Mouse (Mus musculus) kidney, adult 10 weeks (tissue): ENCODE measurements around the gene Cst13. TPM values are rescaled to one million over a fixed set of nuclear protein-coding genes. Genes with fewer than 3 reads are reported as not detected.

Experiments used
- polyA plus RNA-seq: library from polyadenylated mRNA; stranded (reverse); fragments of 350-450 nt; fragmentation: Illumina TruSeq; extraction: RNeasy Lipid Tissue Mini Kit (QIAGEN cat#74804); gene quantifications from one replicate; pipeline ENCODE4 v1.2.3, GENCODE M21; 2014; ENCODE audit warnings: low read depth, low replicate concordance

Gene Cst13
- polyA plus RNA-seq: not detected

GRCm38 (mm10) chr2:148819909-148820308 lies at the start of gene Cst13:
TSS of gene Cst13 (plus strand) at chr2:148820081.

GRCm38 (mm10) chr2:148771397-148771796 lies 48.5 kb upstream of the Cst13 start, which contains the start of gene Cst11:
TSS of gene Cst11 (minus strand) at chr2:148771497.

GRCm38 (mm10) chr2:148781709-148782108 lies 38.2 kb upstream of the Cst13 start, which contains the start of gene 8030411F24Rik:
TSS of gene 8030411F24Rik (plus strand) at chr2:148782009.

GRCm38 (mm10) chr2:148789142-148789541 lies 30.7 kb upstream of the Cst13 start, which contains the start of gene Cst12:
TSS of gene Cst12 (plus strand) at chr2:148789361.

GRCm38 (mm10) chr2:148798485-148798884 lies 21.4 kb upstream of the Cst13 start, which contains the start of gene Cst8:
TSS of gene Cst8 (plus strand) at chr2:148798785.

GRCm38 (mm10) chr2:148834912-148835311 lies 15.0 kb downstream of the Cst13 start, which contains the start of gene Cst9:
TSS of gene Cst9 (plus strand) at chr2:148835147.

GRCm38 (mm10) chr2:148864966-148865365 lies 45.1 kb downstream of the Cst13 start, which contains the start of gene 9230104L09Rik:
TSS of gene 9230104L09Rik (minus strand) at chr2:148865038.

GRCm38 (mm10) chr2:148875335-148875811 lies 55.5 kb downstream of the Cst13 start, which contains the start of gene Cst3:
TSS of gene Cst3 (minus strand) at chr2:148875692.

Other genes with a start within 250 kb of the Cst13 start
- 4.1 TPM for gene Nxt1, start 147.5 kb upstream of the Cst13 start, polyA plus RNA-seq
- 38.2 TPM for gene Gzf1, start 139.1 kb upstream of the Cst13 start, polyA plus RNA-seq
- 3.8 TPM for gene Napb, start 87.6 kb upstream of the Cst13 start, polyA plus RNA-seq
- gene Cstl1, start 69.7 kb upstream of the Cst13 start, polyA plus RNA-seq: not detected
- not detected for gene Cst11, start 48.6 kb upstream of the Cst13 start, polyA plus RNA-seq
- not detected for gene 8030411F24Rik, start 38.1 kb upstream of the Cst13 start, polyA plus RNA-seq
- gene Cst12, start 30.7 kb upstream of the Cst13 start, polyA plus RNA-seq: not detected
- 3.7 TPM for gene Cst8, start 21.3 kb upstream of the Cst13 start, polyA plus RNA-seq
- gene Cst9, start 15.1 kb downstream of the Cst13 start, polyA plus RNA-seq: not detected
- not detected for gene 9230104L09Rik, start 45.0 kb downstream of the Cst13 start, polyA plus RNA-seq
- gene Cst3, start 55.6 kb downstream of the Cst13 start, polyA plus RNA-seq: 32.9 TPM
- gene Gm1330, start 183.2 kb downstream of the Cst13 start, polyA plus RNA-seq: not detected
- gene Gm10750, start 197.2 kb downstream of the Cst13 start, polyA plus RNA-seq: not detected